Mouse (Mus musculus): Measurements from ENCODE around the gene Atp5e.

Gene Atp5e

GRCm38 (mm10) chr2:174446905-174447304 lies 17.0 kb downstream of the Atp5e start:
- DNase-seq (ENCODE audit: low spot score in 2 of 2) = no peak

- DNase-seq (ENCODE audit: low spot score in 2 of 2) = no peak
Observed at GRCm38 (mm10) chr2:174446492-174446891, 17.4 kb downstream of the Atp5e start.

GRCm38 (mm10) chr2:174445018-174445417 lies 18.9 kb downstream of the Atp5e start:
- no peak for DNase-seq (ENCODE audit: low spot score in 2 of 2)

DNA sequence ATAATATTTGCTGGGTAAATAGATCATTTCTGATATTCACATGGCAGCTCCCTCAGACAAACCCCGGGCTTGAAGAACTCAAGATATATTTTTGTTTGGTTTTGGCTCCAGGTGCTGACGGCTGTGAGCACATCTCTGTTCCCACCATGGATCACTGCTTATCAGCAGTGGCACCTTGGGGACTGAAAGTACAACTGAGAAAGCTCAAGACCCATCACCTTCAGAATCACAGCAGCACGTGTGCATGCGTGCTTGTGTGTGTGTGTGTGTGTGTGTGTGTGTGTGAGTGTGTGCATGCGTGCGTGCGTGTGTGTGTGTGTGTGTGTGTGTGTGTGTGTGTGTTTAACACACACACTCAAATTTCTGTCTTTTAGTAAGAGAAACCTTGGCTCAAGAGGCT lies 19.5 kb downstream of the Atp5e start:
- no peak for DNase-seq (ENCODE audit: low spot score in 2 of 2)

DNA sequence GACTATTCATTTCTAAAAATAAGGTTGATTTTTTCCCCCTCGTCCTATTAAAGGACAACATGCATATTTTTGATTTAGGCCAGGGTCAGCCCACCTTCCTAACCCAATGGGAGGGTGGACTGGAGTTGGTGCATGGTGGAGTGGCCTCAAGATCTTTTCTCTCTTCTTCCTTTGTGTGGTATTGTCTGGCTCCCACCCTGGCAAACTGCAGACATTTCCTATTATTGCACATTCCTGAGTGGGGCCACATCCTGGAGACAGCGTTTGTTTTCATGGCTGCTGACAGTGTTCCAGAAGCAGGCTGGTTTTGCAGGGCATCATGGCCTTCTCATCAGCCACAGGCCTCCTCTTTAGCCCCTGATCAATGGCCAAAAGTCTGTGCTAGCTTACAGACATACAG lies 20.9 kb downstream of the Atp5e start:
- no peak for DNase-seq (ENCODE audit: low spot score in 2 of 2)

GRCm38 (mm10) chr2:174442460-174442859 lies 21.4 kb downstream of the Atp5e start:
- DNase-seq (ENCODE audit: low spot score in 2 of 2) = peak; percentile 21 to 28

DNA sequence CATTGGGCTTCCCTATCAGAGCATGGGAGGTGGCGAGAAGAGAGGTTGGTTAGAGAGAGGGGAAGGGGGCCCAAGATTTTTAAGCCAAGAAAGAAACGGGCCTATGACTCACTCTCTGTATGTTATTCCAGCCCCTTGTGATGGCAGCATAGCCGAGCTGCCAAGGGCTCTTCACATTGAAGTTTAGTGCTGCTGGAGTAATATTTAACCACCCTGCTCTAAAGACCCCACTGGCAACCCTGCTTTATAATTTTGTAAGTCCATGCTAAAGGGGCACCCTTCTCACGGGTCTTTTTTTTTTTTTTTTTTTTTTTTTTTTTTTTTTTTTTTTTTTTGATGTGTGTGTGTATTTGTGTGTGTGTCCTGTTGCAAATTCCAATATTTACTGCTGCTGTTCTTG lies 22.0 kb downstream of the Atp5e start:
- no peak for DNase-seq (ENCODE audit: low spot score in 2 of 2)

DNA sequence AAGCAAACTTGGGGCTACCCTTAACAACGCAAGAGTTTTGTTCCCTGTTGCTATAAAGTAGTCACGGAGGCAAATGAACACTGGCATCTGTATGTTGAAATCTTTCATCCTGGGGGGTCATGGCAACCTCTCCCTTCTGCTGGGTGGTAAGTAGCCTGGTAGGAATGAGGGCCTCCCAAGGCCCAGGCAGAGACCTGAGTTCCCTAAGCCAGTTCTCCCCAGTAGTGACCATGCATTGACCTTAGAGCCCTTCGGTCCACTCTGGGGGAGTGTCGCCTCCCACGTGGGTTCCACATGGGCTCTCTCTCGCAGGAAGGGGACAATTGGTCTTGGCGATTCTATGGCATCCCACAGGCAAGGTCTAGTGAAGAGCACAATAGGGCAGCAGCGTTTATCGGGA lies 23.9 kb downstream of the Atp5e start:
- no peak for DNase-seq (ENCODE audit: low spot score in 2 of 2)

- DNase-seq (ENCODE audit: low spot score in 2 of 2) = peak; percentile 30 to 38
Observed at GRCm38 (mm10) chr2:174439450-174439838, 24.5 kb downstream of the Atp5e start.

GRCm38 (mm10) chr2:174438737-174439449 lies 25.0 kb downstream of the Atp5e start, which contains the start of gene Ctsz:
Gene Ctsz, minus strand, starts transcription at chr2:174439039.
- DNase-seq (ENCODE audit: low spot score in 2 of 2) = peak; percentile 75 to 78

- DNase-seq (ENCODE audit: low spot score in 2 of 2) = no peak
Observed at GRCm38 (mm10) chr2:174438181-174438580, 25.7 kb downstream of the Atp5e start.

- DNase-seq (ENCODE audit: low spot score in 2 of 2) = peak; percentile 81 to 85
Observed at GRCm38 (mm10) chr2:174437697-174437982, 26.3 kb downstream of the Atp5e start.

GRCm38 (mm10) chr2:174436916-174437696 lies 26.8 kb downstream of the Atp5e start:
- DNase-seq (ENCODE audit: low spot score in 2 of 2) = peak; percentile 31 to 46

DNA sequence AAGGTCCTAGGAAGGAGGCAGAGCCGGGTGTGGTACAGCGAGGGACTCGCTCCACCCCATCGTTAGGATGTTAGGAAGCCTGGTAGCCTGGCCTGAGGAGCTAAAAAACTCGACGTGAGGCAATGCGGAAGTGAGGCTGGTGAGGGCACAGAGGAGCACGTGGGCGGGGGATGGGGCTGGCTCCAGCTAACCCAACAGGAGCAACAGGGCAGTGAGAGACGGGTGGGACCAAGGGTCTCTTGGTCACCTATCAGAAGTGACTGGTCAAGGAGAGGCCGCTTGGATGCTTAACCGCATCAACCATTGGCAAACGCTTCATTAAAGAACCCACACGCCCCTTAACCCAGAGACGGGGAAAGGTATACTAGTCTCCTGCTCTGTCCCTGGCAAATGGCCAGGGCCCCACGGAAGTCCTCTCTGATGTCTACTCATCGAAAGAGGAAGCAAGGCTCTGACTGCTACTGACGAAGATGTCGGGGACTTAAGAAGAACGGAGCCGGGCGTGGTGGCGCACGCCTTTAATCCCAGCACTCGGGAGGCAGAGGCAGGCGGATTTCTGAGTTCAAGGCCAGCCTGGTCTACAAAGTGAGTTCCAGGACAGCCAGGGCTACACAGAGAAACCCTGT lies 27.7 kb downstream of the Atp5e start:
- peak; percentile 79 to 87 for DNase-seq (ENCODE audit: low spot score in 2 of 2)

DNA sequence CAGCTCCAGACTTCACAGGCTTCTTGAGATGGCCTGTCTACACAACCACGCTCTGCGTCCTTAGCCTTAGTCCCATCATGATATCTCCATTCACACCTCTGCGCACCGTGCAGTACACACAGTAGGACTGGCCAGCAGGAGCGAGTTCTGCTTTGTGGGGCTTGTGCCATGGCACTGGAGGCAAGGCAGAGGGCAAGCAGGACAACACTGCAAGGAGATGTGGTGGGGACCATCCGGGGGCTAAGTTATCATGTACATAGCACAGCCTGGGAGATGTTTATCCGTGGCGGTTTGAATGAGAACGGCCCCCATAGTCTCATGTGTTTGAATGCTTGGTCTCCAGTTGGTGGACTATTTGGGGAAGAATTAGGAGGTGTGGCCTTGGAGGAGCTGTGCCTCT lies 29.0 kb downstream of the Atp5e start:
- no peak for DNase-seq (ENCODE audit: low spot score in 2 of 2)

DNA sequence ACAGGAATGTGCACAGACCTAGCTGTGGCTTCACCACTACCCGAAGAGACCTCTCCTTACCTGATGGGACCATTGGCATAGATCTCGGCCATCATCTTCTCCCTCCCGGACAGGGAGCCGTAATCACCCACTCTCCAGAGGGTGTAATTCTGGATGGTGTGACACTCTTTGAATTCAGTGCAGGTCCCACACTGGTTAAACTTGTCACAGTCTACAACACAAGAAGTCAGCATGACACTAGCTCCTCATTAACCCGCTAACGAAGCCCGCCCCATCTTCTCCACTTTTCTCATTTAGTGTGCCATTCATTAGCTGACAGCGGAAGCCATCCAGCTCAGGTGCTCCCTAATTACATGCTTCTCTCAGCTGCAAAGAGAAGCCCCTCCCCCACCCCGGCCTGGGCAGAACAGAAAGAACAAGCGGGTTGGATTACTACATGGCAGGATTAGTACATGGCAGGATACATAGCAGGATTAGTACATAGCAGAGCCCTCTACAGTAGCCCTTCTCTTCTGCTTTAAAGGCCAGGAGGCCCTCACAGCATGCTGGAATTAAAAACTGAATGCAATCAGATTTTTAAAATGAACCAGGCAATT lies 34.8 kb downstream of the Atp5e start:
- no peak for DNase-seq (ENCODE audit: low spot score in 2 of 2)

DNA sequence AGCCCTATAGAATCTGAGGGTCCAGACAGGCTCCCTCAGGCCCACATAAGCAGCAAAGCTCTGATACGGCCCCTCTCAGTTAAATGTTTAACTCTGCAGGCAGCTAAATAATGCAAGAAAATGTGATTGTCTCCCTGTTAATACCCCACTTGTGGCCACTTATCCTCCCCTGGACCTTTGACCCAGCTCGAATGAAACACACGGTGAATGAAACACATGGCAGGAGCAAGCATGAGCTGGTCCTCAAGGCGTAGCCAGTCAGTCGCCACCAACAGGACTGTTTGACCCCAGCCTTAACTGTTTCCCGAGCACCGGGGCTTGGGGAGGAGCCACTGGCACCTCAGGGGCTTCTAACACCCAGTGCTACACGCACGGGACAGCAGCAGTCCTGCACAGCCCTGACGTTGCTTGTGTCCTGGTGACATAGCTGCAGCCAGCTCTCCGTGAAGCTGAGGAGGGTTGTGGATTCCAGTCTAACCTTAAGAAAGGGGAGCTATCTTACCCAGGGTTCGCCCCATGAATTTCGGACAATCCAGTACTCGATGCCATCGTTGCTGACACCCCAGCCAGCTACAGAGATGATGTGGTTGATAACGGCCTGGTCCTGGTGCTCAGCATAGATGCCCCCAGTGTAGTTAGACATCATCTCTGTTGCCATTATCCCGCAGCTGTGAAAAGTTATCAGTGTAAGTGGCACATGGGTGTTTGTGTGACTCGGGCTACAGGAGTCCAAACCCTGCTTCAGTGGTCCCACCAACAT lies 35.6 kb downstream of the Atp5e start:
- DNase-seq (ENCODE audit: low spot score in 2 of 2) = no peak

GRCm38 (mm10) chr2:174426856-174427255 lies 37.0 kb downstream of the Atp5e start:
- no peak for DNase-seq (ENCODE audit: low spot score in 2 of 2)

DNA sequence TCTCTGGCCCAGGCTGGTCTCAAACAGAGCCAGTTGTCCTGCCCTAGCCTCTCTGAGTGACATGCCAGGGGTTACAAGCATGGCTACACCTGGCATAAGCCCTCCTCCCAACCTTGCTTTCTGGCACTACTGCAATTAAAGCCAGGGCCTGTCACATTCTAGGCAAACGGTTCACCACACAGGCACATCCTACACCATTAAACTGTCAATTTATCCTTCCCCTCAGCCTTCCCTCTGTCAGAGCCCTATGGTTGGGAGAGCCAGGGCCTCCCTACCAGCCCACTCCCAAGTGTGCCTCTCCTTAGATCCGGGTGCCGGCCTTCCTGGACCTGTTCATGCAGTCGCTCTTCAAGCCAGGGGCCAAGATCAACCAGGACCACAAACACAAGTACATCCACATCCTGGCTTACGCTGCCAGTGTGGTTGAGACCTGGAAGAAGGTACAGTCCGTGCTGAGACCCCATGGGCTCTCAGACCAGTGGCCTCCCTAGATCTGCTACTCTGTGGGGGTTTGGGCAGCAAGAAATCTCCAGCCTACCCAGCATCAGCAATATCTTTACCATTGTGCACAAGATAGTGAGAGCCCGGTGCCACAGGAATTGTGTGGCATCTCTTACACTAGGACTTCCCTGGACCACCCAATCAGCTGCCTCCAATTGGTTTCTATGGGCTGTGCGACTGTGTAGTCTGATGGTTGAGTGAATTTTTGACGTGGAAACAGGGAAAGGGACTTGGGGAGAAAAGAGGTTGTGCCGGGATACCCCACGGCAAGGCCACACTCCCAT lies 39.4 kb downstream of the Atp5e start:
- DNase-seq (ENCODE audit: low spot score in 2 of 2) = no peak

GRCm38 (mm10) chr2:174421107-174421506 lies 42.8 kb downstream of the Atp5e start:
- DNase-seq (ENCODE audit: low spot score in 2 of 2) = no peak

DNA sequence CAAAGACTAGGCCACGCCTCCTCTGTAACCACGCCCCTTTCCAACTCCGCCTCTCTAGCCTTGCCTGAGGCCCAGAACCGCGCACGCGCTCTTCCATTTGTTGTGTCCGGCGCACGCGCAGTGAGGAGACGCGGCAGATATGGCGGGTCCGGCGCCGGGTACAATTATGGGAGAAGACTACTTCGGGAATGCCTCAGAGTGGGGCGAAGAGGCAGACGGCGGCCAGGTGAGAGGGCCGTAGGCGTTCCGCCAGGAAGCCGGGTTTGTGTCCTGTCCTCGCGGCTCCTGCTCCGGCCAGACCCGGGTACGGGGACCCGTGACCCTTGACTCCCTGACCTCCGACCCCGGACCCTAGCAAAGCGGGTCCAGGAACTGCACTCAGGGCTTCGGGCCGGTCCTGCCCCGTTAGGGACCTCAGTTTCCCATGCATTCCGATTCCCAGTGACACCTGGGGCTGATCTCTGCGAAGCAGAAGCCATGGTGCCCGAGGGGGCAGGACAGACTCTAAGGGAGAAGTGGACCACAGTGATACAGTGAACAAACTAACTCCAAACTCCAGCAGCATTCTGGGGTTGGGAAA lies 48.1 kb downstream of the Atp5e start, which contains the start of gene Nelfcd:
Gene Nelfcd, plus strand, starts transcription at position 74 of the 580 bp plus-strand sequence.
- peak; percentile 93 to 96 for DNase-seq (ENCODE audit: low spot score in 2 of 2)

Measured in spleen, postnatal 36 days (tissue).